Mouse (Mus musculus) kidney, adult 10 weeks (tissue): ENCODE results near the gene Fgf10. TPM values are rescaled to one million over a fixed set of nuclear protein-coding genes. Genes with fewer than 3 reads are reported as not detected.

ENCODE experiments used
- polyA plus RNA-seq: library from polyadenylated mRNA; stranded (reverse); fragments of 350-450 nt; fragmentation: Illumina TruSeq; extraction: RNeasy Lipid Tissue Mini Kit (QIAGEN cat#74804); gene quantifications from one replicate; pipeline ENCODE4 v1.2.3, GENCODE M21; 2014; ENCODE audit warnings: low read depth, low replicate concordance

Fgf10 gene
- 1.7 TPM for polyA plus RNA-seq

DNA sequence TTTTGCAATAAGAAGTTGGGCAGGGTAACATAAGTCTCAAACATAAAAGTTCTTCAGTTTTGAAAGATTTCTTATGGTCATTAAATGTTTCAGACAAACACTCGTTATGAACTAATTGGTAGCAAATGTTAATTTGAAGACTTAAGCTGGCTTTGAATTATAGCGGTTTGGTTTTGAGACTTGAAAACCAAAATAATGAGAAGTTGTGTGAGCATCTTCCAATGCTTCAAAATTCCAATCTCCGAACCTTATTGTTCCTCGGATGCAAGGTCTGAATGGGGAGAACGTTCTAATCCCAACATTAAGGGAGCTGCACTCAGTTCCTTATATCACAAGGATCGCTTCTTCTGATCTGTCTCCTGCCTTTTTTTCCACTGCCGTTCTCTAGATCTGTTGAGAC is at the start of gene Fgf10:
TSS of gene Fgf10 (plus strand) at position 301 of the 400 bp plus-strand sequence.

